Mouse (Mus musculus): ENCODE results near the gene Isoc2b. TPM values are rescaled to one million over a fixed set of nuclear protein-coding genes. Genes with fewer than 3 reads are reported as not detected.
"Not testable (repeated sequence)": the region's sequence is repeated elsewhere in the genome, so short reads cannot be mapped to it uniquely, and the experiment has no call there.

Isoc2b gene
- total and polyA plus RNA-seq, 2 experiments from 2014 or later: 2.0 to 3.7 TPM

- Histone ChIP-seq H3K36me3 (ENCODE audit: insufficient read depth, low read length) (no peaks in the 10 kb centered on the region), H3K9me3 (ENCODE audit: low read length) (no peaks in the 10 kb centered on the region), H3K27ac (ENCODE audit: low read depth, low read length) (no peak overlapping the region; the same call in 1 of the 2 replicates), H3K27me3 (ENCODE audit: insufficient read depth, low read length) (no peaks in the 10 kb centered on the region), H3K4me2 (ENCODE audit: low read depth, low read length, poor library complexity, severe bottlenecking) (peak overlapping the region; percentile 57), H3K4me3 (ENCODE audit: low read depth, low read length) (peak overlapping the region; percentile 33), H3K4me1 (ENCODE audit: insufficient read depth, low read length) (peaks cover 3% of the 10 kb centered on the region; the same call in 1 of the 2 replicates), H3K9ac (replicated peaks; ENCODE audit: low read length, poor library complexity, severe bottlenecking) (peak overlapping the region; percentile 9)
- no peak; the same call in 1 of the 2 replicates for TF ChIP-seq CTCF (IDR thresholded peaks at IDR 0.05)
- DNase-seq (ENCODE audit: low spot score) (peak; percentile 59), ATAC-seq (ENCODE audit: low FRiP score) (peak; percentile 63; the same call in 1 of the 2 replicates)
- WGBS: 11% methylated on average over 19 of the region's 19 CpGs
Measured at GRCm38 (mm10) chr7:4899649-4900522, 29.8 kb upstream of the Isoc2b start.

DNA sequence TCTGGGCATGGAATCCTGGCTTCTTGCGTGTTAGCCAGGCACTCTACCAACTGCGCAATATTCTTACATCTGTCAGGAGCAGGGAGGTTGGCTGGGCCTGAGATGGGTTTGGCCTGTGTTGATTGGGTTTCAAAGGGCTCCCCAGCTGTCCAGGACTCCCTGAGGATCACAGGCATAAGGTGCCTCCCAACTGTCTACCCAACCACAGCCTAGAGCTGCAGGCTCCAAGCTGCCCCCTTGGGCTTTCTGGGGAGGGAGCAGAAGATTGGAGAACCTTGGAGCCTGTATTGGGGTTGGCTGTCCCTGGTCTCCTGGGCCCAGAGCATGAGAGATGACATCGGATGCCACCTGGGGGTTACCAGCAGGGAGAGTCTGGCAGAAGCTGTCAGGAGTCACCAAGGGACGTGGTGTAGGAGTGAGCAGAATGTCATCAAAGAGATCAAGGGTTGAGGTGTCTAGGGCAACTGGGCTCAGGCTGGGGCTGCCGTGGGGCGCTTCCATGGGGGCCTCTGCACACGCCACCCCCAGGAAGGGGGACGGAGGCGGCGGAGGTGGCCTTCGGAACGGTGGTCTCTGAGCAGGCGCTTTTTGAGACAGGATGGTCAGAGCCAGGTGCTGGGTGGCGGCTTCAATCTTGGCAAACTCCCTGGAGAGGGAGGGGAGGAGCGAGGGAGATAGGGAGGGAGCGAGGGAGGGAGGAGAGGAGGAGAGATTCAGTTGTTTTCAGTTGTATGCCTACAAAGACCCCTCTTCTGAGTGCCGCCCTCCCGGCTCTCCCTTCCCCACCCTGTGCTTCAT lies 29.0 kb upstream of the Isoc2b start:
- H3K27me3 ChIP-seq (ENCODE audit: insufficient read depth, low read length): no peaks in the 10 kb centered on the region
- 21% methylated on average over 15 of the region's 18 CpGs for WGBS
- no peak for TF ChIP-seq CTCF (IDR thresholded peaks at IDR 0.05)
- ATAC-seq (ENCODE audit: low FRiP score) (peak; percentile 66), DNase-seq (ENCODE audit: low spot score) (peak; percentile 43)
- H3K9ac ChIP-seq (replicated peaks; ENCODE audit: low read length, poor library complexity, severe bottlenecking): peak overlapping the region; percentile 9; the same call in 1 of the 2 replicates
- peak overlapping the region; percentile 33 for H3K4me3 ChIP-seq (ENCODE audit: low read depth, low read length)
- H3K27ac ChIP-seq (ENCODE audit: low read depth, low read length): 0 out of 2 replicates have a peak overlapping the region, but pooled peaks have one; percentile 27
- peaks cover 3% of the 10 kb centered on the region; the same call in 1 of the 2 replicates for H3K4me1 ChIP-seq (ENCODE audit: insufficient read depth, low read length)
- H3K36me3 ChIP-seq (ENCODE audit: insufficient read depth, low read length): no peaks in the 10 kb centered on the region
- peak overlapping the region; percentile 57 for H3K4me2 ChIP-seq (ENCODE audit: low read depth, low read length, poor library complexity, severe bottlenecking)
- H3K9me3 ChIP-seq (ENCODE audit: low read length): no peaks in the 10 kb centered on the region

GRCm38 (mm10) chr7:4895186-4895585 lies 25.1 kb upstream of the Isoc2b start:
- Histone ChIP-seq H3K9me3 (ENCODE audit: low read length) (no peaks in the 10 kb centered on the region), H3K4me2 (ENCODE audit: low read depth, low read length, poor library complexity, severe bottlenecking) (no peak overlapping the region), H3K4me1 (ENCODE audit: insufficient read depth, low read length) (peaks cover 3% of the 10 kb centered on the region; the same call in 1 of the 2 replicates), H3K9ac (replicated peaks; ENCODE audit: low read length, poor library complexity, severe bottlenecking) (no peak overlapping the region), H3K36me3 (ENCODE audit: insufficient read depth, low read length) (0 out of 2 replicates have a peak, but pooled peaks cover 2% of the 10 kb centered on the region), H3K27ac (ENCODE audit: low read depth, low read length) (no peak overlapping the region), H3K4me3 (ENCODE audit: low read depth, low read length) (no peak overlapping the region), H3K27me3 (ENCODE audit: insufficient read depth, low read length) (no peaks in the 10 kb centered on the region)
- TF ChIP-seq CTCF (IDR thresholded peaks at IDR 0.05): no peak
- WGBS: 71% methylated on average over 11 of the region's 11 CpGs
- ATAC-seq (ENCODE audit: low FRiP score): no peak
- no peak for DNase-seq (ENCODE audit: low spot score)

- Histone ChIP-seq H3K4me1 (ENCODE audit: insufficient read depth, low read length) (no peaks in the 10 kb centered on the region), H3K4me3 (ENCODE audit: low read depth, low read length) (no peak overlapping the region), H3K9me3 (ENCODE audit: low read length) (no peaks in the 10 kb centered on the region), H3K9ac (replicated peaks; ENCODE audit: low read length, poor library complexity, severe bottlenecking) (no peak overlapping the region), H3K36me3 (ENCODE audit: insufficient read depth, low read length) (no peaks in the 10 kb centered on the region), H3K27ac (ENCODE audit: low read depth, low read length) (no peak overlapping the region), H3K4me2 (ENCODE audit: low read depth, low read length, poor library complexity, severe bottlenecking) (no peak overlapping the region), H3K27me3 (ENCODE audit: insufficient read depth, low read length) (no peaks in the 10 kb centered on the region)
- 72% methylated on average over 4 of the region's 4 CpGs for WGBS
- ATAC-seq (ENCODE audit: low FRiP score): no peak
- no peak for TF ChIP-seq CTCF (IDR thresholded peaks at IDR 0.05)
- no peak for DNase-seq (ENCODE audit: low spot score)
Measured at GRCm38 (mm10) chr7:4886680-4887079, 16.6 kb upstream of the Isoc2b start.

- H3K36me3 ChIP-seq (ENCODE audit: insufficient read depth, low read length); H3K9me3 ChIP-seq (ENCODE audit: low read length); H3K4me1 ChIP-seq (ENCODE audit: insufficient read depth, low read length); H3K27ac ChIP-seq (ENCODE audit: low read depth, low read length); H3K9ac ChIP-seq (replicated peaks; ENCODE audit: low read length, poor library complexity, severe bottlenecking); ATAC-seq (ENCODE audit: low FRiP score); H3K4me3 ChIP-seq (ENCODE audit: low read depth, low read length); DNase-seq (ENCODE audit: low spot score); H3K27me3 ChIP-seq (ENCODE audit: insufficient read depth, low read length); H3K4me2 ChIP-seq (ENCODE audit: low read depth, low read length, poor library complexity, severe bottlenecking): not testable (repeated sequence)
- WGBS: 77% methylated on average over 1 of the region's 1 CpGs
Measured at GRCm38 (mm10) chr7:4879036-4879435, 9.0 kb upstream of the Isoc2b start.

Data from midbrain, postnatal 0 days (tissue).